Comparison of ENCODE assay signal across 8 mouse cellular contexts in genomic region chr14:60252004-60253000, GRCm38 (mm10). TPM values are rescaled to one million over a fixed set of nuclear protein-coding genes. Genes with fewer than 3 reads are reported as not detected.
DNase-seq lines count a peak whose midpoint lies in the region; ATAC-seq and TF ChIP-seq lines count a peak whose summit lies in the region.

No protein-coding gene starts in this region.

- ATAC-seq in cerebellum, adult (ENCODE audit: insufficient number of reproducible peaks, low FRiP score, low TSS enrichment) = no peak
- no peak; the same call in 1 of the 2 replicates for ATAC-seq in heart, embryonic 12.5 days (ENCODE audit: insufficient number of reproducible peaks, low FRiP score)
- peak; percentile 23 for ATAC-seq in neural tube, embryonic 14.5 days (ENCODE audit: low read depth)
- no peak for ATAC-seq in activated CD4-positive, CD25-positive, alpha-beta regulatory T cell, adult 4 months

- peaks cover 14% of the 10 kb centered on the region for H3K4me1 ChIP-seq in thymus, adult 2 months (replicated peaks; ENCODE audit: control insufficient read depth, insufficient read depth, low read length)
- peaks cover 18% of the 10 kb centered on the region for H3K4me1 ChIP-seq in heart, embryonic 12.5 days (replicated peaks)
- peaks cover 20% of the 10 kb centered on the region for H3K4me1 ChIP-seq in limb, embryonic 10.5 days
- H3K4me1 ChIP-seq in neural tube, embryonic 14.5 days (ENCODE audit: control insufficient read depth, insufficient read depth, low read length) = peaks cover 18% of the 10 kb centered on the region; the same call in 1 of the 2 replicates

- H3K4me2 ChIP-seq in heart, embryonic 12.5 days = peak overlapping the region; percentile 80
- H3K4me2 ChIP-seq in neural tube, embryonic 14.5 days (ENCODE audit: low read depth, low read length) = peak overlapping the region; percentile 78

- no peak for TF ChIP-seq POLR2A in thymus, adult 2 months (IDR thresholded peaks at IDR 0.05; ENCODE audit: control insufficient read depth, extremely low read depth, insufficient read depth, low read length, poor library complexity)

- peak overlapping the region; percentile 83 for H3K9ac ChIP-seq in heart, embryonic 12.5 days
- peak overlapping the region; percentile 72 for H3K9ac ChIP-seq in neural tube, embryonic 14.5 days (replicated peaks; ENCODE audit: low read depth, low read length)

- no peaks in the 10 kb centered on the region for H3K27me3 ChIP-seq in thymus, adult 2 months (ENCODE audit: control insufficient read depth, insufficient read depth, low read length)
- no peaks in the 10 kb centered on the region for H3K27me3 ChIP-seq in heart, embryonic 12.5 days (replicated peaks)
- no peaks in the 10 kb centered on the region for H3K27me3 ChIP-seq in limb, embryonic 10.5 days (ENCODE audit: low read depth, poor library complexity, severe bottlenecking)
- H3K27me3 ChIP-seq in neural tube, embryonic 14.5 days (ENCODE audit: control insufficient read depth, insufficient read depth, low read length) = no peaks in the 10 kb centered on the region

- DNase-seq in cerebellum, adult 11 months = peak; percentile 35
- DNase-seq in thymus, adult 2 months = no peak
- no peak for DNase-seq in thymus, postnatal 36 days
- no peak for DNase-seq in limb, embryonic 10.5 days (ENCODE audit: low spot score)

- no peaks in the 10 kb centered on the region for H3K36me3 ChIP-seq in thymus, adult 2 months (ENCODE audit: control insufficient read depth, insufficient read depth, low read length)
- no peaks in the 10 kb centered on the region for H3K36me3 ChIP-seq in heart, embryonic 12.5 days
- H3K36me3 ChIP-seq in limb, embryonic 10.5 days = no peaks in the 10 kb centered on the region
- no peaks in the 10 kb centered on the region for H3K36me3 ChIP-seq in neural tube, embryonic 14.5 days (ENCODE audit: control insufficient read depth, insufficient read depth, low read length)

- WGBS in thymus, adult 2 months = 32% methylated on average over 15 of the region's 15 CpGs
- 19% methylated on average over 15 of the region's 15 CpGs for WGBS in heart, embryonic 12.5 days
- 24% methylated on average over 15 of the region's 15 CpGs for WGBS in limb, embryonic 10.5 days
- WGBS in neural tube, embryonic 14.5 days = 17% methylated on average over 15 of the region's 15 CpGs

- peak overlapping the region; percentile 88 for H3K4me3 ChIP-seq in thymus, adult 2 months (ENCODE audit: control insufficient read depth, insufficient read depth, low read length)
- peak overlapping the region; percentile 79 for H3K4me3 ChIP-seq in heart, embryonic 12.5 days
- peak overlapping the region; percentile 96 for H3K4me3 ChIP-seq in limb, embryonic 10.5 days
- peak overlapping the region; percentile 96 for H3K4me3 ChIP-seq in neural tube, embryonic 14.5 days (ENCODE audit: low read depth, low read length)

- H3K9me3 ChIP-seq in heart, embryonic 12.5 days (replicated peaks) = no peaks in the 10 kb centered on the region
- no peaks in the 10 kb centered on the region for H3K9me3 ChIP-seq in limb, embryonic 10.5 days (replicated peaks)
- H3K9me3 ChIP-seq in neural tube, embryonic 14.5 days (ENCODE audit: control insufficient read depth, low read length) = no peaks in the 10 kb centered on the region

- no peak for TF ChIP-seq CTCF in thymus, adult 2 months (IDR thresholded peaks at IDR 0.05; ENCODE audit: borderline replicate concordance, control insufficient read depth, extremely low read depth, insufficient read depth, low read length, poor library complexity)

- H3K27ac ChIP-seq in thymus, adult 2 months (ENCODE audit: control insufficient read depth, insufficient read depth, low read length) = peak overlapping the region; percentile 84
- peak overlapping the region; percentile 87 for H3K27ac ChIP-seq in heart, embryonic 12.5 days (ENCODE audit: poor library complexity, severe bottlenecking)
- H3K27ac ChIP-seq in limb, embryonic 10.5 days = peak overlapping the region; percentile 95
- peak overlapping the region; percentile 93 for H3K27ac ChIP-seq in neural tube, embryonic 14.5 days (ENCODE audit: low read depth, low read length)

RNA-seq across cellular contexts. Expression of gene Gm49336, which starts 1.0 kb away (rescaled TPM):
- 29.8 and 35.1 TPM in 2 replicates for polyA plus RNA-seq in thymus, adult 2 months (2012; rRNA removed)
- polyA plus RNA-seq in heart, embryonic 12.5 days (2016; fragmentation: Nextera tagmentation; extraction: Ambion mirVana) = 52.5 and 53.8 TPM in 2 replicates
- 53.6 and 60.0 TPM in 2 replicates for polyA plus RNA-seq in limb, embryonic 10.5 days (2016; fragmentation: Nextera tagmentation; extraction: Ambion mirVana)
- 70.0 and 81.2 TPM in 2 replicates for polyA plus RNA-seq in neural tube, embryonic 14.5 days (2014; fragmentation: Nextera tagmentation; extraction: Ambion mirVana)
- 10 to 100 TPM; 14.6 to 20.1 TPM for polyA plus RNA-seq in activated CD4-positive, CD25-positive, alpha-beta regulatory T cell, adult 4 months (2017; shearing (Covaris generic))

RNA-seq across cellular contexts. Expression of gene Nupl1, which starts 1.1 kb away (rescaled TPM):
- polyA plus RNA-seq in thymus, adult 2 months (2012; rRNA removed) = 0.04 TPM in 1 of 2 replicates, not detected in the other
- polyA plus RNA-seq in heart, embryonic 12.5 days (2016; fragmentation: Nextera tagmentation; extraction: Ambion mirVana) = not detected in 2 replicates
- polyA plus RNA-seq in limb, embryonic 10.5 days (2016; fragmentation: Nextera tagmentation; extraction: Ambion mirVana) = not detected in 2 replicates
- 0.07 TPM in 1 of 2 replicates, not detected in the other for polyA plus RNA-seq in neural tube, embryonic 14.5 days (2014; fragmentation: Nextera tagmentation; extraction: Ambion mirVana)
- polyA plus RNA-seq in activated CD4-positive, CD25-positive, alpha-beta regulatory T cell, adult 4 months (2017; shearing (Covaris generic)) = under 1 TPM; 0.09 to 0.20 TPM

RNA-seq across cellular contexts. Expression of gene Mtmr6, which starts 12.7 kb away (rescaled TPM):
- 20.8 and 21.3 TPM in 2 replicates for polyA plus RNA-seq in thymus, adult 2 months (2012; rRNA removed)
- 30.5 and 31.1 TPM in 2 replicates for polyA plus RNA-seq in heart, embryonic 12.5 days (2016; fragmentation: Nextera tagmentation; extraction: Ambion mirVana)
- polyA plus RNA-seq in limb, embryonic 10.5 days (2016; fragmentation: Nextera tagmentation; extraction: Ambion mirVana) = 16.7 and 20.9 TPM in 2 replicates
- polyA plus RNA-seq in neural tube, embryonic 14.5 days (2014; fragmentation: Nextera tagmentation; extraction: Ambion mirVana) = 57.9 and 79.3 TPM in 2 replicates
- polyA plus RNA-seq in activated CD4-positive, CD25-positive, alpha-beta regulatory T cell, adult 4 months (2017; shearing (Covaris generic)) = 10 to 100 TPM; 49.0 to 50.5 TPM

RNA-seq across cellular contexts. Expression of gene Atp8a2, which starts 55.3 kb away (rescaled TPM):
- polyA plus RNA-seq in thymus, adult 2 months (2012; rRNA removed) = 0.38 and 0.54 TPM in 2 replicates
- polyA plus RNA-seq in heart, embryonic 12.5 days (2016; fragmentation: Nextera tagmentation; extraction: Ambion mirVana) = 10.8 and 13.0 TPM in 2 replicates
- 0.64 and 2.8 TPM in 2 replicates for polyA plus RNA-seq in limb, embryonic 10.5 days (2016; fragmentation: Nextera tagmentation; extraction: Ambion mirVana)
- polyA plus RNA-seq in neural tube, embryonic 14.5 days (2014; fragmentation: Nextera tagmentation; extraction: Ambion mirVana) = 50.0 and 51.5 TPM in 2 replicates
- polyA plus RNA-seq in activated CD4-positive, CD25-positive, alpha-beta regulatory T cell, adult 4 months (2017; shearing (Covaris generic)) = 1 to 10 TPM; 1.0 to 1.5 TPM
